In genomic region chr4:148024003-148024402, GRCm38 (mm10) we compare ENCODE assay signal across 24 mouse cellular contexts. TPM values are rescaled to one million over a fixed set of nuclear protein-coding genes. Genes with fewer than 3 reads are reported as not detected.
DNase-seq lines count a peak whose midpoint lies in the region; ATAC-seq and TF ChIP-seq lines count a peak whose summit lies in the region.
"Had no signal": no experiment of that assay in that cellular context is flagged by ENCODE, and none has a peak within 500 bp of the region (broad histone marks: within the 10 kb centered on the region; RNA-seq: fewer than 3 reads in every experiment).

No protein-coding gene starts in this region.

- H3K4me2 ChIP-seq in intestine, postnatal 0 days (replicated peaks; ENCODE audit: low read depth), result no peak overlapping the region
- H3K4me2 ChIP-seq in intestine, embryonic 16.5 days (ENCODE audit: low read depth, low read length), result no peak overlapping the region
- H3K4me2 ChIP-seq: forebrain, embryonic 13.5 days; heart, embryonic 12.5 days had no signal

- TF ChIP-seq CTCF in intestine, postnatal 0 days (IDR thresholded peaks at IDR 0.05; ENCODE audit: low read depth), result no peak

- H3K9me3 ChIP-seq in intestine, postnatal 0 days (ENCODE audit: control insufficient read depth), result no peaks in the 10 kb centered on the region
- H3K9me3 ChIP-seq in intestine, embryonic 16.5 days (ENCODE audit: control insufficient read depth, low read length), result no peaks in the 10 kb centered on the region
- H3K9me3 ChIP-seq: embryonic facial prominence, embryonic 10.5 days; forebrain, embryonic 13.5 days; G1E; heart, embryonic 12.5 days; hindbrain, embryonic 10.5 days had no signal

- 88% methylated on average over 3 of the region's 3 CpGs for WGBS in intestine, postnatal 0 days
- 86% methylated on average over 3 of the region's 3 CpGs for WGBS in intestine, embryonic 16.5 days

- 0 out of 2 replicates have a peak overlapping the region, but pooled peaks have one; percentile 0 for H3K27ac ChIP-seq in intestine, postnatal 0 days (ENCODE audit: low read depth, low read length)
- H3K27ac ChIP-seq in intestine, embryonic 16.5 days (ENCODE audit: low read length), result no peak overlapping the region
- H3K27ac ChIP-seq: embryonic facial prominence, embryonic 10.5 days; forebrain, embryonic 13.5 days; heart, adult 2 months; hindbrain, embryonic 10.5 days had no signal

- peak; percentile 16 to 49 for DNase-seq in lung, adult 18-20 months
- no peak for DNase-seq in lung, postnatal 4 days
- peak; percentile 87 for DNase-seq in kidney, adult 9 months
- DNase-seq in kidney, postnatal 36 days, result peak; percentile 68 to 86
- DNase-seq in adrenal gland, postnatal 14 days, result no peak
- DNase-seq: adrenal gland, postnatal 25 days; B cell, adult 2 months; cerebellum, adult 2 months; cerebellum, postnatal 10 days; forebrain, postnatal 0 days; gastrocnemius, postnatal 14 days; heart, adult 2 months had no signal

- no peak overlapping the region for H3K9ac ChIP-seq in intestine, postnatal 0 days (ENCODE audit: low read depth, low read length)
- H3K9ac ChIP-seq in intestine, embryonic 16.5 days (ENCODE audit: low read depth, low read length), result no peak overlapping the region
- H3K9ac ChIP-seq: forebrain, embryonic 13.5 days; forebrain, postnatal 0 days; heart, embryonic 12.5 days had no signal

- H3K27me3 ChIP-seq in intestine, postnatal 0 days (replicated peaks; ENCODE audit: control insufficient read depth, insufficient read depth, low read length), result no peaks in the 10 kb centered on the region
- H3K27me3 ChIP-seq in intestine, embryonic 16.5 days (replicated peaks; ENCODE audit: control insufficient read depth, insufficient read depth, low read length), result no peaks in the 10 kb centered on the region
- H3K27me3 ChIP-seq: forebrain, embryonic 13.5 days; heart, embryonic 12.5 days had no signal

- no peak overlapping the region for H3K4me3 ChIP-seq in intestine, postnatal 0 days (ENCODE audit: low read depth, low read length)
- H3K4me3 ChIP-seq in intestine, embryonic 16.5 days (ENCODE audit: low read length), result no peak overlapping the region
- H3K4me3 ChIP-seq: embryonic facial prominence, embryonic 10.5 days; forebrain, embryonic 13.5 days; heart, adult 2 months; heart, embryonic 12.5 days; hindbrain, embryonic 10.5 days had no signal

- ATAC-seq in intestine, postnatal 0 days, result no peak
- ATAC-seq in intestine, embryonic 16.5 days, result no peak
- ATAC-seq in inflammation-experienced regulatory T-cells, adult 6 months, result no peak
- ATAC-seq: CD4-positive, CD25-positive, alpha-beta regulatory T cell, adult 4 months; forebrain, embryonic 13.5 days; forebrain, postnatal 0 days had no signal

- H3K4me1 ChIP-seq in intestine, postnatal 0 days (replicated peaks; ENCODE audit: control insufficient read depth, insufficient read depth, low read length), result no peaks in the 10 kb centered on the region
- H3K4me1 ChIP-seq in intestine, embryonic 16.5 days (ENCODE audit: control insufficient read depth, insufficient read depth, low read length), result no peaks in the 10 kb centered on the region
- H3K4me1 ChIP-seq: heart, embryonic 12.5 days had no signal

- peaks cover 54% of the 10 kb centered on the region for H3K36me3 ChIP-seq in intestine, postnatal 0 days (ENCODE audit: control insufficient read depth, insufficient read depth)
- peaks cover 10% of the 10 kb centered on the region for H3K36me3 ChIP-seq in intestine, embryonic 16.5 days (ENCODE audit: control insufficient read depth, insufficient read depth, low read length)

RNA-seq across cellular contexts. Expression of gene Clcn6, which starts 14.6 kb away (rescaled TPM):
- polyA plus RNA-seq in intestine, postnatal 0 days (2015; fragmentation: Nextera tagmentation; extraction: Ambion mirVana), result 2.5 and 3.1 TPM in 2 replicates
- polyA plus RNA-seq in intestine, embryonic 16.5 days (2015; fragmentation: Nextera tagmentation; extraction: Ambion mirVana), result 4.5 TPM in 2 replicates
- total RNA-seq in adrenal gland, postnatal 14 days (2021), result 9.7 and 12.0 TPM in 2 replicates
- polyA plus RNA-seq in inflammation-experienced regulatory T-cells, adult 6 months (2017; shearing (Covaris generic)), result 1 to 10 TPM; 3.8 to 7.0 (median 6.3) TPM

RNA-seq across cellular contexts. Expression of gene Mthfr, which starts 14.9 kb away (rescaled TPM):
- polyA plus RNA-seq in intestine, postnatal 0 days (2015; fragmentation: Nextera tagmentation; extraction: Ambion mirVana), result 11.7 and 12.6 TPM in 2 replicates
- polyA plus RNA-seq in intestine, embryonic 16.5 days (2015; fragmentation: Nextera tagmentation; extraction: Ambion mirVana), result 14.3 and 19.4 TPM in 2 replicates
- 42.6 and 46.6 TPM in 2 replicates for total RNA-seq in adrenal gland, postnatal 14 days (2021)
- 10 to 100 TPM in 1 of 3 experiments, 1 to 10 TPM in 2; 9.2 to 12.0 (median 9.5) TPM for polyA plus RNA-seq in inflammation-experienced regulatory T-cells, adult 6 months (2017; shearing (Covaris generic))

RNA-seq across cellular contexts. Expression of gene Nppa, which starts 23.5 kb away (rescaled TPM):
- polyA plus RNA-seq in intestine, postnatal 0 days (2015; fragmentation: Nextera tagmentation; extraction: Ambion mirVana), result 1.4 TPM in 2 replicates
- 0.22 and 0.51 TPM in 2 replicates for polyA plus RNA-seq in intestine, embryonic 16.5 days (2015; fragmentation: Nextera tagmentation; extraction: Ambion mirVana)
- total RNA-seq in adrenal gland, postnatal 14 days (2021), result not detected in 2 replicates
- polyA plus RNA-seq in inflammation-experienced regulatory T-cells, adult 6 months (2017; shearing (Covaris generic)), result not detected
- total RNA-seq: adrenal gland, postnatal 25 days; forebrain, postnatal 0 days; G1E; gastrocnemius, adult 18-20 months; gastrocnemius, postnatal 14 days had no signal
- polyA plus RNA-seq: CD4-positive, CD25-positive, alpha-beta regulatory T cell, adult 4 months; cerebellum, adult 2 months; embryonic facial prominence, embryonic 14.5 days; G1E; gonadal fat pad, adult 2 months had no signal

RNA-seq across cellular contexts. Expression of gene Nppb, which starts 38.4 kb away (rescaled TPM):
- not detected in 2 replicates for polyA plus RNA-seq in intestine, postnatal 0 days (2015; fragmentation: Nextera tagmentation; extraction: Ambion mirVana)
- polyA plus RNA-seq in intestine, embryonic 16.5 days (2015; fragmentation: Nextera tagmentation; extraction: Ambion mirVana), result not detected in 2 replicates
- not detected in 2 replicates for total RNA-seq in adrenal gland, postnatal 14 days (2021)
- polyA plus RNA-seq in inflammation-experienced regulatory T-cells, adult 6 months (2017; shearing (Covaris generic)), result not detected
- total RNA-seq: adrenal gland, postnatal 25 days; forebrain, postnatal 0 days; G1E; gastrocnemius, adult 18-20 months; gastrocnemius, postnatal 14 days had no signal
- polyA plus RNA-seq: CD4-positive, CD25-positive, alpha-beta regulatory T cell, adult 4 months; embryonic facial prominence, embryonic 14.5 days; forebrain, embryonic 13.5 days; G1E; gonadal fat pad, adult 2 months; hindbrain, embryonic 10.5 days had no signal

Comparison
In these comparisons a context has a peak if more than half of its experiments do, and no peak if none do; other contexts are left out.
1. DNase-seq: peak in lung, adult 18-20 months (2 of 2), kidney, adult 9 months (single experiment) and kidney, postnatal 36 days (2 of 2); none in lung, postnatal 4 days (0 of 2) and adrenal gland, postnatal 14 days (single experiment).